Mouse (Mus musculus) left cerebral cortex, adult 9 months (tissue): ENCODE measurements around the gene Myo19.
A peak's percentile ranks its signal among the peaks of the same experiment; 100 is the strongest.

Source experiments
- DNase-seq, 2 experiments: peaks; one replicate each; pipeline ENCODE4 v3.0.0; 2022; ENCODE audit warnings: low spot score in 2 of 2

The Myo19 gene

DNA sequence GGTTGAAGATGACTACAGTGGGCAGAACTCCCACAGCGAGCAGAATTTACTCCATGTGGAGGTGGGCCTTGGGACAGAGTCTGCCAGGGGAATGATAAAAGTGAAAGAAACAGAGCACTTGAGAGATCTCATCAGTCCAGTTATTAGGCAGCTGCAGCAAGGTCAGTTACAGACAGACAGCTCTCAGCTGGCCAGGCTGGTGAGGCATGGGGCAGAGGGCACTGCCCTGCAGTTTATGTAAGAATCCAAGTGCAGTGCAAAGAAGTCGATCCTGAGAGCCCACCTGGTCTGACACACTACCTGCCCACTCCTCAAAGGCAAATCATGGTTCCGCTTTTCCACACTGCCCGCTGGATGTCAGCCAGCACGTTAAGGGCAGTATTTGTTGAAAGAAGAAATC lies 6.3 kb downstream of the Myo19 start:
- no peak for DNase-seq

DNA sequence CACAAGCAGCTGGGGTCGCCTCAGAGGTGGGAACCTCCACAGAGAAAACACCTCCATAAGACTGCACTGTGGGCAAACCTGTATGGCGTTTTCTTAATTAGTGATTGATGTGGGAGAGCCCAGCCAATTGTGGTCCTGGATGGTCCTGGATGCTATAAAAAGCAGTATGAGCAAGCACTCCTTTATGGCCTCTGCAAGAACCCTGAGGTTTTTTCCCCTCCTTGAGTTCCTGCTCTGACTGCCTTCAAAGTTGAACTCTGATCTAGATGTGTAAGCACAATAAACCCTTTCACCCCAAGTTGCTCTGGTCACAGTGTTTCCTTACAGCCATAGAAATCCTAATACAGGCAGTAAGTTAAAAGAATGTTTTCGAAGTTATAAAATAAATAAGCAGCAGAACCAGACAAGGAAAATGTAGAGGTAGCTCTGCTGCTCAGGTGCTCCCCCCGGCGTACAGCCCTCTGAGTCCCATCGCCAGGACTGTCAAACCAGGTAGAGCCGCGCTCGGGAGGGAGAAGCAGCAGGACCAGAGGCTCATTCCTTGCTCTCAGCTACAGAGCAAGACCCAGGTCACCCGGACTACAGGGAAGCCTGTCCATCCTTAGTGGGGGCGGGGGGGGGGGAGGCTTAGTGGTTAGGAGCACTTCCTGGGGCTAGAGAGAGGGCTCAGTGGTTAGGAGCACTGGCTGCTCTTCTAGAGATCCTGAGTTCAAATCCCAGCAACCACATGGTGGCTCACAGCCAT lies 7.0 kb downstream of the Myo19 start:
- DNase-seq, result no peak

DNA sequence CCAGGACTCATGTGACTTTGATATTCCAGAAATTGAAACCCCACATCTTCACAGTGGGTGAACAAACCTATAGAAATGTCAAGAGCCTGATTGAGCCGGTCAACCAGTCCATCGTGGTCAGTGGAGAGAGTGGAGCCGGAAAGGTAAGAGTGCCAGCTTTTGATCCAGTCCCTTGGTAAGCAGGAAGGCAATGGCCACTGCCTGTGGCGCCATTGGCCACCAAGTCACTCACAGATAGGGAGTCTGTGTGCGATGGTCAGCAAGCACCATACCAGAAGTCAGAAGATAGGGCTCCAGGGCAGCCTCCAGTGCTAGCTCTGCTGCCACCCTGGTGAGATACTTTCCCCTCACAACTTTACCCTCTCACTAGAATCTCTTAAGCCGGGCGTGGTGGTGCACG lies 8.1 kb downstream of the Myo19 start:
- DNase-seq, result no peak

DNA sequence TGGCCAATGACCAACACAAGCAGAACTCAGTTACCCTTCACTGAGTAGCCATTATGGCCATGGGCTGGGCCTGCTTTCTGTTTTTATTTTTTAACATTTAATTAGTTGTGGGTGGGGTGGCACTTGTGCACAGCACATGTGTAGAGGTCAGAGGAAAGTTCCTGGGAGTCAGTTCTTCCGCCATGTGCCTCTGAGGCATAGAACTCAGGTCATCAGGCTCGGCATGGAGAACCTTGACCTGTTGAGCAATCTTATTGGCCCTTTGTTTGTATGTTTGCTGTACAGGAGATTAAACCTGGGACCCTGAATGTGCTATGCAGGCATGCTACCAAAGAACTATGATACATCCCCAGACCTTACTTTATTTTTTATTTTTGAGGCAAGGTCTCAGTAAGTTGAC lies 9.5 kb downstream of the Myo19 start:
- DNase-seq, result no peak

DNA sequence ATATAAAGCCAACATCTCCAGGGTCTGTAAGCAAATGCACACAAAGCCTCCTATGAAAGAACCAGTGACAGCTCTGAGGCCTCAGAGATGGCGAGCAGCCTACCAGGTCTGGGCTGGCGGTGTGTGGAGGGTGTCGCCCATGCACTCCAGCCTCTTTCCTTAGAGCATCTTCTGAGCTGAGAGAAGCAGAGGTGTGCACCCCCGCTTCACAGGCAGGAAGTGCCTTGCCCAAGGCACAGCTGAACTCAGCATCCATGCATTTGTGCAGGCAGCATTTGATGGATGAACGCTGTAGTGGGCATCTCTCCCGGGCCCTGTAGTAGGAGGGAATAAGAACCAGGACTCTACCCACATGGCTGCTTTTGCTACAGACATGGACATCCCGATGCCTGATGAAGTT lies 11.8 kb downstream of the Myo19 start:
- no peak for DNase-seq

DNA sequence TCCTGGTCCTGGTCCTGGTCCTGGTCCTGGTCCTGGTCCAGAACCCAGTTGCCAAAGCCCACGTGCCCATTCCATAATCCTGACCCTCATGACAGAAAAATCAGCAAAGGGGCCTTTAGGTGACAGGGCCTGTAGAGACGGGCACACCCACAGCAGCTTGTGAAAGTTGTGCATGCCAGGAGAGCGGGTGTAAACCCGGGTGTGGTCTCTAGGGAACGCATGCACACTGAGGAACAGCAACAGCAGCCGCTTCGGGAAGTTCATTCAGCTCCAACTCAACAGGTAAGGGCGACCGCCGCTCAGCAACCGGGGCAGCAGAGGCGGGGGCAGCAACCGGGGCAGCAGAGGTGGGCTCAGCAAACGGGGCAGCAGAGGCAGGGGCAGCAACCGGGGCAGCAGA lies 13.2 kb downstream of the Myo19 start:
- no peak for DNase-seq

DNA sequence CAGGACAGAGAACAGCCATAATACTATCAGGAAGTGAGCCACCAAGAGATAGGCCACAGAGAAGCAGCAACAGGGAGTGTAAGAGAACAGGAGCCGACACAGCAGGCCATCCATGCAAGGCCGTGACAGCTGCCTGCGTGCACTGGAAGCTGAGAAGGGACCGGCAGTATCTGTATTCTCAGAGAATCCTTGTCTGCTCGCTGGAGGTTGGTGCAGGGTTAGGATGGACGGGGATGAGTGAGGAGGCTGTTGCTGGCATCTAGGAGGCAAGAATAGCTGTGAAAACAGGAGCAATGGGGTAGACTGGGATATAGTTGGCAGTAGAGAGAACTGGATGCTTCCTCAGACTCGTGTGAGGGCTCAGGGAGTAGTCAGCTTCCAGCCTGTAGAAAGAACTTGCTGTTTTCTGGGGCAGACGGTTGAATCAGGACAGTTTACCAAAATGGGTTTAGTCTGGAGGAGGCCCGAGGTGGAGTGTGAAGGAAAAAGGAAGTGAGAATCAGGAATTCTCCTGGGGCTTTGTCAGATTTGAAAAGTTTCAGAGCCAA lies 24.7 kb downstream of the Myo19 start:
- DNase-seq, result peak in 1 of 2 experiments; percentile 59

DNA sequence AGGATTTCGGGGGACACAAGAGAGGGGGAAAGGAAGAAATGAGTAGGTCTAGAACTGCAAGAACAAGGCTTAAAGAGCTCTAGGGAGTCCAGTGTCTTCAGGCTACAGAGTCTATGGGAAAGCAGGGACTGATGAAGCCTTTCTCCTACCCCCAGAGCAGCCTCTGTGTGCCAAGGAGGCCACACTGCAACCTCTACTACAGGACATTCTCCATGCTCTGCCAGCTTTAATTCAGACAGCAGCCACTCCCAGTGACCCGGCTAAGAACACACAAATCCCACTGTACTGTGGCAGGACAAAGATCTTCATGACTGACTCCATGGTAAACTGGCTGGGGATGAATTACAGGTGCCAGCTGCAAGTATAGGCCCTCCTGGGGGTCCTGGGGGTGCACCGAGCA lies 27.1 kb downstream of the Myo19 start:
- DNase-seq, result no peak

DNA sequence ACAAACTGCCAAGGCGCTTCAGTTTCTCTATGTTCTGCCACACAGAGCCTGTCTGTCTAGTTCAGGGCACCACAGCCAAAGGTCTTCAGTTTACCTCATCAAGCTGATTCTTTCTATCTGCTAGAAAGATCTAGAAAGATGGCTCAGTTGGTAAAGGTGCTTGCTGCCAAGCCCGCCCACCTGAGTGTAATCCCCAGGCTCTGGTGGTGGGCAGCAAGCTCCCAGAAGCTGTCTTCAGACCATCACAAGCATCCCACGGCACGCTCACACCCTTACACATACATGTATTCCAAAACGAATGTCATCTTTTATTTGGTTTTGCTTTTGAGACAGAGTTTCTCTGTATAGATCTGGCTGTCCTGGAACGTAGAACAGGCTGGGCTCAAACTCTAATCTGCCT lies 28.5 kb downstream of the Myo19 start:
- DNase-seq, result no peak

DNA sequence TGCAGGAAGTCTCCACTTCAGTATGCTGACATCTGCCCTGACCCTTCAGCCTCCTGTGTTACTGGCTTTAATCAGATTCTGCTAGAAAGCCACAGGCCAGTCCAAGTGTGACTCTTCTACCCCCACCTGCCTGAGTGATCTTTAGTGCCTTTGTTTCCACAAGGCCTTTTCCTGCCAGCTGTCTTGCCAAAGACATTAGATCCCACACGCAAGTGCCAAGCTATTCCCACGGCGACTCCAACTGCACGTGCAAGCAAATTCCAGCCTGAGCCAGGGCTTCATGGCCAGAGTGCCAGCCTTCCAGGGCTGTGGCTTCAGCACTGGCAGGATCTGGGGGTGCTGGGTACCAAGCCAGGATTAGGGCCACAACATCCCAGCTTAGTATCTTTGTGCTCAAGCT lies 30.5 kb downstream of the Myo19 start:
- DNase-seq, result no peak

DNA sequence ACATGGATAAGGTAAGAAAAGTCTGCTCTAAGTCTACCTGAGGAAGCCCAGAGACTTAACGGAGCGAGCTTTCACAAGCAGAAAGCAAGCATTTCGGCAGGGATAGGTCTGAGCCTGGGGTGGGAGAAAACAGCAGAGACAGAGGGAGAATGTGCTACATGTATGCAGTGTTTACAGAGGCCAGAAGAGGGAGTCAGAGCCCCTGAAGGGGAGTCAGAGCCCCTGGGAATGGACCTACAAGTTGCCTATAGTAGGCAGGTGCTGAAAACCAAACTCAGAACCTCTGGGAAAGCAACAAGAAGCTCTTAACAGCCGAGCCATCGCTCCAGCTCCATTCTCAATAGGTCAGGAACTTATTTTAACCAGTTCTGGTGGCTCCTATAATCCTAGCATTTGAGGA lies 34.7 kb downstream of the Myo19 start:
- no peak for DNase-seq

DNA sequence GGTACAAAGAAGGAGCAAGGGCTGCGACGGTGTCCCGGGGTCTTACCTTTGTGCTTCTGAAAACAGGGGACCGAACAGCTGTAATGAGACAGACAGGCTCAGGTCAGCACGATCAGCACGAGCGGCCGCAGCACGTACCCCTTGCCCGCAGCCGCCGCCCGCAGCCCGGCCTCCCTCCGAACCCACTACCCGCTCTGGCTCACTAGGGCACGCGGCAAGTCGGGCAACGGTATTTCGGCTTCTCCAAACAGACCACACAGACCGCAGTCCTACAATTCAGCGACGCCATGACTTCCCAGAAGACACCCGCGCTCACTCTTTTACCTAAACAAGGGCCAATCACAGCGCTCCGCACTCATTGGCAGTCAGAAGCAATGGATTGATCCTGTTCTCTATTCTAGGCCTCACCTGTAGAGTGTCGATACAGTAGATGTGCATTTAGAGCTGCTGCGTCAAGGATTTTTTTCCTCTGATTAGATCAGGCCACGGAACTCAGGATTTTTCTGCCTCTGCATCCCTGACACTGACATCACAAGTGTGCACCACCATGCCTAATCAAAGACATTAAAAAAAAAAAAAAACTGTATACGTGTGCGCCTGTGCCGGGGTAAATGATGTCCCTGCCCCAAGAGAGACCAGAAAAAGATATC lies 36.2 kb downstream of the Myo19 start, which contains the start of gene Znhit3:
Gene Znhit3, minus strand, starts transcription at position 314 of the 650 bp plus-strand sequence.
- peak; percentile 75 to 92 for DNase-seq

DNA sequence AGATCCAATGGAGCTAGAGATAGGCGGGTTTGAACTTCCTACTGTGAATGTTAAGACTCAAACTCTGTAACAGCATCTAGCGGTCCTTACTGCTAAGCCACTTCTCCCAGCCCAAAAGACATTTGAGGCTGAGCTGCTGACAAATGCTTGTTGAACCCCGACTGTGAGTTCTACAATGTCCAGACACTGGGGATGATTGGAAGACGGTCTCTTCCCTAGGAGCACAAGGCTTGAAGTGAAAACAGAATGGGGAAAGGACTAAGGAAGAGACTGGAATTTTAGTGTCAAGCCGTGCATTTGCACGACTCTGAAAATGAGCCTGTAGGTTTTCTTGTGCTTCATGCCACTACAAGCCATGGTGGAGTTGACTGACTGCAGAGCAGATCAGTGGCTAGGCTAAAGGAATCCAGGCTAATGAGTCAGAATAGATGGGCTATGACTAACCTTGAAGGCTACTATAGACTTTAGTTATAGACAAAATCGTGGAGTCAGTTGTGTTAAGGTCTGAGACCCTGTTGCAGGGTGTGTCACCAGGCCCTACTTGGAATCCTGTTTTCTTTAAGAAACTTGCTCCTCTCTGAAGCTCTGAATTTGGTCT lies 36.9 kb downstream of the Myo19 start:
- DNase-seq, result no peak

DNA sequence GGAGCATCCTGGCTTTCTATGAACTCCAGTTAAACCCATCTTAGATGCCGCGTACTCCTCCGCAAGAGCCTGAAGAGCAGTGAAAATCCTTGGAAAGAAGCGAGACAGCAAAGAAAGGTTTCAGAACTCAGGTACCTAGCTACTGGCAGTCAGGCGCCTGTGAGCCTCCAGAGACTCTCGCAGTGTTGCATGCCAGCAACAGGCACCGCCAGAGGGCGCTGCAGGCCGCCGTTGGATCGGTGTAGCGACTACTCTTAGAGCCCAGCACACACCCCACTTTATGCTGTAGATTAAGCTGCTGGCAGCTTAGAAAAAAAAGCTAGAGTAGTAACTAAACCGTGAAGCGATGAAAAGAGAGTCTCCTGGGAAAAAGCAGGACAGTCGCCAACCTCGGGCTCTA lies 38.5 kb downstream of the Myo19 start:
- peak in 1 of 2 experiments; percentile 88 for DNase-seq

DNA sequence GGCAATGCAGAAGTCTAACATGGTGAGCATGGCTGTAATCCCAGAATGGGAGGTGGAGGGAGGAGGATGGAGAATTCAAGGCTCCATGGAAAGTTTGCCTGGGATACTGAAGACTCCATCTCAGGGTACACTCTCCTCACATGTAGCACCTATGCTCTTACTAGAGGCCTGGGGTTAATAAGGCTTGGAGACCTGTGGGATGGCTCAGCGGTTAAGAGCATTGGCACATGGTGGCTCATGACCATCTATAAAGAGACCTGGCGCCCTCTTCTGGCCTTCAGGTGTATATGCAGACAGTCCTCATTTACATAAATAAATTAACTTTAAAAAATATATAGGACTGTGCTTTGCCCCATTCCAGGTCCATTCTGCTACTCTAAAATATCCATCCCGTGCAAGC lies 39.3 kb downstream of the Myo19 start:
- no peak for DNase-seq

DNA sequence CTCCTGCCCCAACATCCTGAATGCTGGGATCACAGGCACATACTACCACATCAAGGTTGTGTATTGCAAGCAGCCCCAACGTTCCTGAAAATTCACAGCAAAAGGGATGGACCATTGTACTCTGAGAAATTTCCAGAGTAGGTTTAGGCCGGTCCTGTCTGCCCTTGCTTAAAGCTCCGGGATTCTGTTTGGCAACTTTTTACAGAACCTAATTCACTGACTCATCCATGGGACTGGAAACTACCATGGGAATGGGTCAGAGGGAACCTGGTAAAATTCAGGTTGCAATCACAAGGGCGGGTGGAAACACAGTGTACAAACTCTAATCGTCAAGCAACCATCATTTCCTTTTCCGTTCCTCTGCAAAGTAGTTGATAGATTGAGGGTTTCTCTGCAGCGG lies 40.0 kb downstream of the Myo19 start:
- no peak for DNase-seq

DNA sequence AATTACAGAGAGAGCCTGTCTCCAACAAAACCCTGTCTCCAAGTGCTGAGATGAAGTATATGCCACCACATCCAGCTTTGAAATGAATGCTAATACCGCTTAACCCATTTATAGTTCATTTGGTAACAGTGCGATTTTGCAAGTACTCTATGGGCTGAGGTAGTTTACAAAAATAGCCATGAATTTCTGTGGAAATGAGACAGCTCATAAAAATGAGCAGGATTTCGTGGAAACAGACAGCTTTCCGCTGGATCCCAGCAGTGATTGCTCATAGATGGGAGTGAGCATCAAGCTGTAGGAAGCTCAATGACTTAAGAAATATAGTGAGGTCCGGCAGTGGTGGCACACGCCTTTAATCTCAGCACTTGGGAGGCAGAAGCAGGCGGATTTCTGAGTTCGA lies 41.0 kb downstream of the Myo19 start:
- DNase-seq, result no peak

DNA sequence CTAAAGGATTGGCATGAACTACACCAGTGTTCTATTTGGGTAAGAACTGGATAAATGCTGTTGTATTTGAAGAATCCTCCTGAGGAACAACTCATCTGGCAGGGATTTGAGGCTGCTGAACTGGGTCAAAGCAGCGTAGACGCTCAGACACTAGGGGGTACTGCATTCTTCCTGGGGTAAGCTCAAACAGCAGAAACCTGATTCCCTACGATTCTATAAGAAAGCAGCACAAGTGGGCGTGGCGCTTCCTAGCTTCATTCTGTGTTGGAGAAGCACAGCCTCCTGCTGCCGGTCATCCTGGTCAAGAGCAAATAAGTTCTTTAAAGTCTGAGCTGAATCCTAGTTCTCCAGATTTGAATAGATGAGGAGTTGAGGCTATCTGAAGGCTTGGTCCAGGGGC lies 52.3 kb downstream of the Myo19 start:
- DNase-seq, result no peak

DNA sequence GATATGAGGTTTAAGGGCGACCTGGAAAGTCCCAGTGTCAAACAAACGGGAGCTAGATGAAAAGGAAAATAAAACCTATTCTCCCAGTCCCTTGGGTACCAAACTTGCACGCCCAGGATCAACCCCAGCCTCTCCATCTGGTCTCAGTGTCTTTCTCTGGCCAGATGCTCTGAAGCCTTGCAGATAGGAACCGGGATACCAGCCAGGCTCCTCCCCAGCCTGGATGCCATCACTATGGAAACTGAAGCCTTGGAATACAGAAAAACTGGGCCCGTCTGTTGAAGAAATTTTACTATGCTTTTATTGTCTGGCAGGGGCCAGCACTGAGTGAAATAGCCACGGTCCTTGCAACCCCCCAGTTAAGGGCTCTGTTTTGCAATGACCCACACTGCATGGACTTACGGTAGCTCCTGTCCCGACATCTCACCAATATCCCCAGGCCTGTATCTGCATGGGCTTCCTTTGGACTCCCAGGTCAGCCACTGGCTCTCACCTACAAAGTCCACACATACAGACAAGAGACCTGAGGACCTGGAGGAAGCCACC lies 59.6 kb downstream of the Myo19 start:
- peak in 1 of 2 experiments; percentile 73 for DNase-seq

DNA sequence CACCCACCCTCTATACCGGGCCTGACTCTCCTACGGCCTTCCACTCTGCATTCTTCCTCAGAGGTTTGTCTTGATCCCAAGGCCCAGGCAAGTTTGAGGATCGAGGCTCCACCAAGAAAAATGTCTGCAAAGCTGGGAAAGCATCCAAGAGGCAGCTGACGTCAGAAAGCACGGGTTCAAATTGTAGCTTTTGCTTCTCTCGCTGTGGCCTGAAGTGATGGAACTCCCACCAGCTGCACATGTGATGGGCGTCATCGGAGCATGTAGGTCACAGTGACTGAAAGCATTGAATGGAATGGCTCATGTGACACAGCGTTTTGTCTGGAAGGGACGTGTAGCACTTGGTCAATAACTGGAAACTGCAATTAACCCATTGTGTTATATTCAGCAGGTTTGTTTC lies 60.2 kb downstream of the Myo19 start:
- no peak for DNase-seq

DNA sequence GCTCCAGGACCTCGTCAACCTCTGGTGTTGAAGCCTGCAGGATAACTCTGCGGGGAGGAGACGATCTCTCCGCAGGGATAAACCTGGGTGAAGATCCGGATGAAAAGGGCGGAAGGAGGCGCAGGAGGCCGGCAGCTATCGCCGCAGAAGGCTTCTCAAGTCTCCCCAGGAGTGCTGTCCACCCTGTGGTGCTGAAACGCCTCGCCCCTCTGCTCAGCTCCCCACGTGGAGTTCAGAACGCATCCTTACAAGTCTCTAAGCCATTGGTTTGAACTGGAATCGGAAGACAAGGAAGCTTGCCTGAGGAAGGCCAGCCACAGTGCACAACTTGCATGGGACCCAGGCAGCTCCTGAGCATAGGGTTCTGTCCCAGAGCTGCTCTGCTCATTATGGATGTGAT lies 64.0 kb downstream of the Myo19 start:
- DNase-seq, result no peak

DNA sequence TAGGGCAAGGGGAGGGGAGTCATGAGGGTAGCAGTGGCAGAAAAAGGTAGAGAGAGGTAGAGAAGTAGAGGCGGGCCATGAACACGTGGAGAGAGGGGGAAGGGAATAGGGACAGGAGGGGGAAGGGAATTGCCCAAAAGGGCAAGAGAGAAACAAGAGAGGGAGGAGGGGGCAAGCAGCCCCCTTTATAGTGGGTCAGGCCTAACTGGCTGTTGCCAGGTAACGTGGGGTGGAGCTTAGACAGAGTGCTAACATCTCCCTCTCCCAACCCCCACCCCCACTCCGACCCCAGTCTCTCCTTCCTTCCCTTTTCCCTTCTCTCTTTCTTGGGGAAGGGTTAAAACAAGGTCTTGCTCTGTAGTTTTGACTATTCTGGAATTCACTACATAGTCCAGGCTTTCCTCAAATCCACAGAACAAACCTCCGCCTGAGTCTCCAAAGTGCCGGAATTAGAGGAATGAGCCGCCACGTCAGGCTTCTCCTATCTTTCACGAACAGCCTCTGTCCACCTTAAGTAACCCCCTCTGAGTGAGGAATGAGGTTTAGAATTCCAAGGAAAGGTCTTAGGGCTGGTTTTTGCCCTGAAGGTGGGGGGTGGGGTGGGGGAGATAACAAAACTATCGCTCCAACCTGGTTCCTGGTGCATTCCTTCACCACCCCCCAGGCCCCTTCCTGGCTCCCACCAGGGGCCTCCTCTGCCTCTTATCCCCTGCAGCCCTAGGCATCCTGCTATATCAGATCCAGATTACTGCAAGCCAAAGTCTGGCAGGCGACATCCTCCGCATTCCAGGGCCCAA lies 64.9 kb downstream of the Myo19 start:
- DNase-seq, result no peak
